Mouse (Mus musculus): Measurements from ENCODE around the gene Stra6.

GRCm38 (mm10) chr9:58054032-58054431, 9.6 kb upstream of the Stra6 start:
- TF ChIP-seq CTCF (IDR thresholded peaks at IDR 0.05; ENCODE audit: low read depth, low read length) (no peak), TAL1 (conservative IDR thresholded peaks at IDR 0.05; ENCODE audit: low read depth, low read length) (no peak), GATA1 (IDR thresholded peaks at IDR 0.05; ENCODE audit: borderline replicate concordance, low read length) (no peak), POLR2AphosphoS5 (IDR thresholded peaks at IDR 0.05; ENCODE audit: insufficient replicate concordance, low read depth, low read length) (no peak)

All from G1E (cell line).